Mouse (Mus musculus): ENCODE results near the gene Aamp.

DNA sequence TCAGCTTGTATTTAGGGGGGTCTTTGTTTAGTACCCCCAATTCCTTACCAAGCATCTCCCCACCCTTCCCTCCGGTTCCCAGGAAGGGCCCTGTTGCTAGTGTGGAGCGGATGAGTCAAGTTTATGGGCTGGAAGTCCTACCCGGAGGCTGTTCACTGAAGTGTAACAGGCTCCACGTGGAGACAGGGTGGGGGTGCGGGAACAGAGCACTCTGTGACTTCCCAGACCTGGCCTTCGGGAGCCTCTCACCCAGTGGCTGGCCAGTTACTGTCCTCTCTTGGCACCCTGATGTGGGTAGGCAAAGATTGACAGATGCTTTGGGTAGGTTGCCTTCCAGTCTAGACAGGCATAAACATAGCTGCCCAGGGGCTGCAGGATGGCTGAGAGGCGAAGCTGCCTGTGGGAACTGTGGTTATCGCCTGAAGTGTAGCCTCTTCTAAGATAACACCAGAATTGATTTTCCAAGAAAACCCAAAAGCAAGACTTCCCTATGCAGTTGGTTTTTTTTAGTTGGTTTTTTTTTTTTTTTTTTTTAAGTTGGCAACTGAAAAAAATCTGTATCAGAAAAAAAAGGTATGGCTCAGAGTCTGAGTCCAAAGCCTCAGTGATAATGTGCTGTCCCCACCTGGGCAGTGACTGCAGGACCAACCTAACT is 6.5 kb downstream of the Aamp start:
- TF ChIP-seq CTCF (IDR thresholded peaks at IDR 0.05; ENCODE audit: insufficient read depth, low read depth, low read length) = no peak
- no peak for TF ChIP-seq POLR2A (IDR thresholded peaks at IDR 0.05; ENCODE audit: insufficient read depth, low read depth, low read length)
